Mouse (Mus musculus) MEL (cell line): ENCODE results near the gene Nr3c2. TPM values are rescaled to one million over a fixed set of nuclear protein-coding genes. Genes with fewer than 3 reads are reported as not detected.

ENCODE experiments used
- DNase-seq: peaks from one replicate; pipeline ENCODE4 v3.0.0; 2011; ENCODE audit warnings: low read depth, low spot score
- H3K27ac ChIP-seq: 2 replicates; pipeline ENCODE4 v1.5.1; 2012; ENCODE audit warnings: low read depth, mild to moderate bottlenecking, control low read depth, low read length, moderate library complexity; ENCODE audit not compliant: control insufficient read depth
- H3K27me3 ChIP-seq, 2 experiments: fragments of 150-350 bp in 1 of 2; sonication (generic) in 1 of 2; 2 replicates each; pipeline ENCODE4 v1.6.1; 2012; ENCODE audit warnings: low read length in 2 of 2, mild to moderate bottlenecking in 2 of 2, improper control_type of control experiment in 1 of 2, moderate library complexity in 1 of 2; ENCODE audit not compliant: insufficient read depth in 2 of 2, control insufficient read depth in 1 of 2
- H3K36me3 ChIP-seq, 2 experiments: 2 replicates each; pipeline ENCODE4 v1.6.1; 2012 to 2014; ENCODE audit warnings: low read length in 2 of 2, improper control_type of control experiment in 1 of 2, inconsistent platforms in 1 of 2, mild to moderate bottlenecking in 1 of 2; ENCODE audit not compliant: insufficient read depth in 2 of 2, control insufficient read depth in 1 of 2
- H3K4me1 ChIP-seq, 2 experiments: fragments of 150-350 bp in 1 of 2; sonication (generic) in 1 of 2; 2 replicates each; pipeline ENCODE4 v1.6.1; 2012; ENCODE audit warnings: low read length in 2 of 2, improper control_type of control experiment in 1 of 2, mild to moderate bottlenecking in 1 of 2; ENCODE audit not compliant: insufficient read depth in 2 of 2, control insufficient read depth in 1 of 2
- H3K4me3 ChIP-seq, 2 experiments: fragments of 150-350 bp in 1 of 2; sonication (generic) in 1 of 2; 2 replicates each; pipeline ENCODE4 v1.5.1; 2012; ENCODE audit warnings: low read depth in 2 of 2, low read length in 2 of 2, mild to moderate bottlenecking in 2 of 2, moderate library complexity in 2 of 2, control low read depth in 1 of 2, improper control_type of control experiment in 1 of 2; ENCODE audit not compliant: control insufficient read depth in 1 of 2, insufficient read depth in 1 of 2
- H3K79me2 ChIP-seq: 2 replicates; pipeline ENCODE4 v1.6.1; 2012; ENCODE audit warnings: mild to moderate bottlenecking, low read length, moderate library complexity; ENCODE audit not compliant: control insufficient read depth, poor library complexity, insufficient read depth
- H3K9ac ChIP-seq: 2 replicates; pipeline ENCODE4 v1.6.1; 2012; ENCODE audit warnings: low read depth, mild to moderate bottlenecking, control low read depth, low read length, moderate library complexity; ENCODE audit not compliant: control insufficient read depth, poor library complexity, severe bottlenecking
- H3K9me3 ChIP-seq: fragments of 150-350 bp; sonication (generic); replicated peaks from 2 replicates; pipeline ENCODE4 v1.6.1; 2012; ENCODE audit warnings: mild to moderate bottlenecking, low read length, improper control_type of control experiment, moderate library complexity; ENCODE audit not compliant: insufficient read depth
- BHLHE40 ChIP-seq: IDR thresholded peaks from 2 replicates; pipeline ENCODE4 v1.6.1; 2012; ENCODE audit warnings: low read depth, mild to moderate bottlenecking, inconsistent platforms, low read length, improper control_type of control experiment, borderline replicate concordance
- CHD1 ChIP-seq: IDR thresholded peaks from 2 replicates; pipeline ENCODE4 v1.6.1; 2012; ENCODE audit warnings: low read depth, mild to moderate bottlenecking, inconsistent platforms, low read length, improper control_type of control experiment
- CHD2 ChIP-seq: IDR thresholded peaks from 2 replicates; pipeline ENCODE4 v1.6.1; 2011; ENCODE audit warnings: low read length, improper control_type of control experiment
- CTCF ChIP-seq, 3 experiments: IDR thresholded peaks in 2 of 3; conservative IDR thresholded peaks in 1 of 3; 2 replicates each; pipeline ENCODE4 v1.5.1; 2011 to 2012; ENCODE audit warnings: low read length in 3 of 3, low read depth in 2 of 3, mild to moderate bottlenecking in 2 of 3, improper control_type of control experiment in 1 of 3, inconsistent platforms in 1 of 3, mixed read lengths in 1 of 3, moderate library complexity in 1 of 3; ENCODE audit not compliant: control insufficient read depth in 1 of 3, insufficient read depth in 1 of 3, poor library complexity in 1 of 3, severe bottlenecking in 1 of 3
- ELF1 ChIP-seq: IDR thresholded peaks from 2 replicates; pipeline ENCODE4 v1.6.1; 2014; ENCODE audit warnings: low read depth, mild to moderate bottlenecking, inconsistent platforms, low read length, improper control_type of control experiment, moderate library complexity
- EP300 ChIP-seq, 2 experiments: IDR thresholded peaks; 2 replicates each; pipeline ENCODE4 v1.6.1; 2011; ENCODE audit warnings: improper control_type of control experiment in 2 of 2, low read length in 2 of 2, low read depth in 1 of 2, mild to moderate bottlenecking in 1 of 2
- ETS1 ChIP-seq: IDR thresholded peaks from 2 replicates; pipeline ENCODE4 v1.6.1; 2012; ENCODE audit warnings: low read depth, mild to moderate bottlenecking, inconsistent platforms, low read length, improper control_type of control experiment, moderate library complexity
- GATA1 ChIP-seq: IDR thresholded peaks from 2 replicates; pipeline ENCODE4 v1.6.1; 2011; ENCODE audit warnings: low read depth, low read length, improper control_type of control experiment
- JUND ChIP-seq: IDR thresholded peaks from 2 replicates; pipeline ENCODE4 v1.6.1; 2011; ENCODE audit warnings: low read depth, mild to moderate bottlenecking, improper control_type of control experiment, low read length
- MAX ChIP-seq: IDR thresholded peaks from 2 replicates; pipeline ENCODE4 v1.6.1; 2011; ENCODE audit warnings: low read length, improper control_type of control experiment
- MXI1 ChIP-seq: IDR thresholded peaks from 2 replicates; pipeline ENCODE4 v1.6.1; 2011; ENCODE audit warnings: mild to moderate bottlenecking, low read depth, low read length, improper control_type of control experiment
- MYB ChIP-seq: IDR thresholded peaks from 2 replicates; pipeline ENCODE4 v1.6.1; 2011; ENCODE audit warnings: mild to moderate bottlenecking, low read depth, low read length, improper control_type of control experiment
- MYC ChIP-seq: IDR thresholded peaks from 2 replicates; pipeline ENCODE4 v1.6.1; 2011; ENCODE audit warnings: low read depth, mild to moderate bottlenecking, low read length, improper control_type of control experiment, moderate library complexity
- NELFE ChIP-seq: IDR thresholded peaks from 2 replicates; pipeline ENCODE4 v1.6.1; 2011; ENCODE audit warnings: low read depth, low read length, improper control_type of control experiment
- POLR2A ChIP-seq, 2 experiments: IDR thresholded peaks; 2 replicates each; pipeline ENCODE4 v1.6.1; 2011 to 2012; ENCODE audit warnings: low read length in 2 of 2, mild to moderate bottlenecking in 2 of 2, control low read depth in 1 of 2, improper control_type of control experiment in 1 of 2, low read depth in 1 of 2, moderate library complexity in 1 of 2; ENCODE audit not compliant: control insufficient read depth in 1 of 2, insufficient read depth in 1 of 2, poor library complexity in 1 of 2
- RCOR1 ChIP-seq: IDR thresholded peaks from 2 replicates; pipeline ENCODE4 v1.6.1; 2012; ENCODE audit warnings: low read depth, mild to moderate bottlenecking, inconsistent platforms, low read length, improper control_type of control experiment
- TBP ChIP-seq: IDR thresholded peaks from 2 replicates; pipeline ENCODE4 v1.8.0; 2011; ENCODE audit warnings: low read depth, low read length, improper control_type of control experiment
- UBTF ChIP-seq: IDR thresholded peaks from 2 replicates; pipeline ENCODE4 v1.6.1; 2012; ENCODE audit warnings: low read depth, mild to moderate bottlenecking, inconsistent platforms, low read length, improper control_type of control experiment, moderate library complexity, borderline replicate concordance; ENCODE audit not compliant: insufficient read depth
- USF1 ChIP-seq: IDR thresholded peaks from 2 replicates; pipeline ENCODE4 v1.6.1; 2014; ENCODE audit warnings: low read depth, mild to moderate bottlenecking, inconsistent platforms, low read length, improper control_type of control experiment, moderate library complexity
- USF2 ChIP-seq, 2 experiments: IDR thresholded peaks; 2 replicates each; pipeline ENCODE4 v1.6.1; 2011 to 2012; ENCODE audit warnings: improper control_type of control experiment in 2 of 2, low read length in 2 of 2, borderline replicate concordance in 1 of 2, inconsistent platforms in 1 of 2, low read depth in 1 of 2, mild to moderate bottlenecking in 1 of 2; ENCODE audit not compliant: insufficient read depth in 1 of 2
- ZC3H11A ChIP-seq: IDR thresholded peaks from 2 replicates; pipeline ENCODE4 v1.6.1; 2012; ENCODE audit warnings: low read depth, mild to moderate bottlenecking, inconsistent platforms, low read length, improper control_type of control experiment
- ZKSCAN1 ChIP-seq: IDR thresholded peaks from 2 replicates; pipeline ENCODE4 v1.6.1; 2012; ENCODE audit warnings: low read depth, mild to moderate bottlenecking, inconsistent platforms, low read length, improper control_type of control experiment, moderate library complexity
- ZNF384 ChIP-seq: IDR thresholded peaks from 2 replicates; pipeline ENCODE4 v1.6.1; 2012; ENCODE audit warnings: low read depth, mild to moderate bottlenecking, inconsistent platforms, low read length, improper control_type of control experiment
- polyA plus RNA-seq, 2 experiments: library from polyadenylated mRNA; stranded (reverse) in 1 of 2; unstranded in 1 of 2; fragments of >175 nt in 1 of 2; fragments of >200 nt in 1 of 2; gene quantifications; 2 replicates each; pipeline versions ENCODE4 v1.2.1 to v1.2.4; 2012; ENCODE audit warnings: low replicate concordance in 2 of 2, low read depth in 1 of 2; ENCODE audit not compliant: insufficient read length in 2 of 2, insufficient read depth in 1 of 2, missing spikeins in 1 of 2
- total RNA-seq: library from RNA; depleted of rRNA; stranded (reverse); fragments of 300-350 nt; gene quantifications from 2 replicates; pipeline ENCODE4 v1.2.3, GENCODE M21; 2012

Gene Nr3c2
- total and polyA plus RNA-seq, 3 experiments = 1.0 to 1.5 TPM; not detected in 1

DNA sequence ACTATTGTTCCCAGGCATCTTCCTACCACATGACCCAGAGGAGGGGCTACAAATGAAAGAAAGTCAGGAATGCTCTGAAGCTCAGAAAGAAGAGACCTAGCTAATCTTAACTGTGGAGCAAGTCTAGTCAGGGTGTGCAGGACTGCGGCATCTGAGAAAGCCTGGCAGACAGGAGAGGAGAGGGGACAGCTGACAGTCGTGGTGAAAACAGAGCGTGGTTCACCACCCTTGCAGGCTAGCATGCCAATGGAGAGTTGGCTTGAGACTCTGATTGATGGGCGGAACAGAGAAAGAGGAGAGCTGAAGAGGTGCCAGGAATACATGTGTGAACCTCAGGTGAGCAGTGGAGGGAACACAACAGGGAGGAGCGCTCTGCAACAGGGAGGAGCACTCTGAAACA is 85.6 kb downstream of the Nr3c2 start:
- H3K27me3 ChIP-seq = no peaks in the 10 kb centered on the region
- no peak overlapping the region for H3K4me3 ChIP-seq
- H3K9me3 ChIP-seq = no peaks in the 10 kb centered on the region
- H3K4me1 ChIP-seq = no peaks in the 10 kb centered on the region
- no peak overlapping the region for H3K27ac ChIP-seq
- DNase-seq = no peak
- no peaks in the 10 kb centered on the region for H3K79me2 ChIP-seq
- no peak overlapping the region for H3K9ac ChIP-seq
- H3K36me3 ChIP-seq = no peaks in the 10 kb centered on the region
- no peak for TF ChIP-seq MXI1
- no peak for TF ChIP-seq MAX
- no peak for TF ChIP-seq ETS1
- no peak for TF ChIP-seq ELF1
- no peak for TF ChIP-seq JUND
- TF ChIP-seq USF1 = no peak
- no peak for TF ChIP-seq EP300 (IDR thresholded peaks at IDR 0.05; ENCODE audit: low read depth in 1 of 2, low read length in 2 of 2)
- no peak for TF ChIP-seq CHD2
- no peak for TF ChIP-seq NELFE
- TF ChIP-seq RCOR1 = no peak
- TF ChIP-seq ZKSCAN1 = no peak
- TF ChIP-seq MYC = no peak
- TF ChIP-seq ZC3H11A = no peak
- no peak for TF ChIP-seq BHLHE40

DNA sequence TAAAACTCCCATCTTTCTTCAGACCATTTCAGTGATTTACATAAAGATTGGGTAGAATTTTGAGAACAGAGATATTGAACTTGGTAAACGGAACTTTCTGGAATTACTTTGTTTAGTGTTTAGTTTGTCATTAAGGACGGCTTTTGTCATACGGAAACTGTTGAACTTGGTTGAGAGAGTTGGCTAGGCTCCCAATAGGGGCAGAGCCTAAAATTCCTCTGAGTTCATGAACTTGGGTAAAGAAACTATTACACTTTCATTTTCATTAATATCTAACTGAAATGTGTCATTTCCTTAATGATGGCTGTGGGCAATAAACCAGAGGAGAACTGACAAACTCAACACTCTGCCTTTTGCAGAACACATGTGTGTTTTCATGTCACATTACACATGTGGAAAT is 88.6 kb downstream of the Nr3c2 start:
- no peaks in the 10 kb centered on the region for H3K79me2 ChIP-seq
- no peak overlapping the region for H3K4me3 ChIP-seq
- no peaks in the 10 kb centered on the region for H3K36me3 ChIP-seq
- no peaks in the 10 kb centered on the region for H3K27me3 ChIP-seq
- no peak overlapping the region for H3K27ac ChIP-seq
- TF ChIP-seq NELFE = no peak
- no peak for TF ChIP-seq MYB
- TF ChIP-seq ZNF384 = no peak
- TF ChIP-seq CTCF (IDR thresholded peaks at IDR 0.05 in 2 of 3, conservative IDR thresholded peaks at IDR 0.05 in 1 of 3; ENCODE audit: control insufficient read depth in 1 of 3, insufficient read depth in 1 of 3, low read depth in 2 of 3, low read length in 3 of 3, poor library complexity in 1 of 3, severe bottlenecking in 1 of 3) = no peak
- no peak for TF ChIP-seq ELF1
- no peak for TF ChIP-seq MYC
- no peak for TF ChIP-seq GATA1
- no peak for TF ChIP-seq POLR2A (IDR thresholded peaks at IDR 0.05; ENCODE audit: control insufficient read depth in 1 of 2, insufficient read depth in 1 of 2, low read depth in 1 of 2, low read length in 2 of 2, poor library complexity in 1 of 2)
- TF ChIP-seq UBTF = no peak
- no peak for TF ChIP-seq BHLHE40
- no peak for TF ChIP-seq USF2 (IDR thresholded peaks at IDR 0.05; ENCODE audit: borderline replicate concordance in 1 of 2, insufficient read depth in 1 of 2, low read depth in 1 of 2, low read length in 2 of 2)
- no peak for TF ChIP-seq CHD1
- no peak for TF ChIP-seq TBP
- no peaks in the 10 kb centered on the region for H3K9me3 ChIP-seq
- H3K4me1 ChIP-seq = no peaks in the 10 kb centered on the region
- no peak overlapping the region for H3K9ac ChIP-seq
- DNase-seq = no peak
